ENCODE assay signal across 1 mouse cellular context in genomic region chr4:43832031-43832430, GRCm38 (mm10).
TF ChIP-seq lines count a peak whose summit lies in the region.

No protein-coding gene starts in this region.

TF ChIP-seq in CH12.LX, 34 proteins besides CTCF, POLR2A, EP300 and RAD21:
- TF ChIP-seq MEF2A (IDR thresholded peaks at IDR 0.05; ENCODE audit: borderline replicate concordance, low read depth, low read length): no peak
- peak; percentile 23 for TF ChIP-seq SMC3 (IDR thresholded peaks at IDR 0.05; ENCODE audit: low read depth, low read length)
